Mouse (Mus musculus): ENCODE data around the gene Als2. TPM values are rescaled to one million over a fixed set of nuclear protein-coding genes. Genes with fewer than 3 reads are reported as not detected.

The Als2 gene
- polyA plus RNA-seq, 1 experiment, result 9.4 TPM

- H3K4me3 ChIP-seq (ENCODE audit: insufficient read depth, poor library complexity, severe bottlenecking), result no peak overlapping the region
- TF ChIP-seq USF1 (IDR thresholded peaks at IDR 0.05; ENCODE audit: low read depth), result no peak
- no peak for TF ChIP-seq CEBPB (IDR thresholded peaks at IDR 0.05; ENCODE audit: low read depth)
- TF ChIP-seq MYOD1 (IDR thresholded peaks at IDR 0.05; ENCODE audit: control insufficient read depth, insufficient read length, low read depth), result no peak
- TF ChIP-seq MYOG (IDR thresholded peaks at IDR 0.05; ENCODE audit: control insufficient read depth, extremely low read depth, insufficient read length), result no peak
- no peak for TF ChIP-seq FOSL1 (IDR thresholded peaks at IDR 0.05; ENCODE audit: insufficient read depth, low read length, poor library complexity, severe bottlenecking)
- TF ChIP-seq MAX (IDR thresholded peaks at IDR 0.05), result no peak
- no peak for TF ChIP-seq CTCF (IDR thresholded peaks at IDR 0.05; ENCODE audit: control insufficient read depth, insufficient read depth, insufficient read length)
- no peak overlapping the region for H3ac ChIP-seq (ENCODE audit: control insufficient read depth, insufficient read length, low read depth)
- no peaks in the 10 kb centered on the region for H3K27me3 ChIP-seq (ENCODE audit: control insufficient read depth, insufficient read depth, insufficient read length)
- H3K36me3 ChIP-seq (ENCODE audit: control insufficient read depth, insufficient read depth), result no peaks in the 10 kb centered on the region
- no peaks in the 10 kb centered on the region for H3K79me3 ChIP-seq (ENCODE audit: low read depth)
- H3K79me2 ChIP-seq (ENCODE audit: control insufficient read depth, insufficient read depth), result no peaks in the 10 kb centered on the region
Observed at GRCm38 (mm10) chr1:59269466-59269865, 32.4 kb upstream of the Als2 start.

GRCm38 (mm10) chr1:59268931-59269330 is 31.9 kb upstream of the Als2 start:
- Histone ChIP-seq H3K79me3 (ENCODE audit: low read depth) (no peaks in the 10 kb centered on the region), H3K79me2 (ENCODE audit: control insufficient read depth, insufficient read depth) (no peaks in the 10 kb centered on the region), H3K4me3 (ENCODE audit: insufficient read depth, poor library complexity, severe bottlenecking) (no peak overlapping the region), H3K27me3 (ENCODE audit: control insufficient read depth, insufficient read depth, insufficient read length) (no peaks in the 10 kb centered on the region), H3ac (ENCODE audit: control insufficient read depth, insufficient read length, low read depth) (no peak overlapping the region), H3K36me3 (ENCODE audit: control insufficient read depth, insufficient read depth) (no peaks in the 10 kb centered on the region)
- TF ChIP-seq CTCF (IDR thresholded peaks at IDR 0.05; ENCODE audit: control insufficient read depth, insufficient read depth, insufficient read length), result no peak
- no peak for TF ChIP-seq USF1 (IDR thresholded peaks at IDR 0.05; ENCODE audit: low read depth)
- no peak for TF ChIP-seq MAX (IDR thresholded peaks at IDR 0.05)

GRCm38 (mm10) chr1:59257736-59258135 is 20.7 kb upstream of the Als2 start:
- Histone ChIP-seq H3K4me3 (ENCODE audit: insufficient read depth, poor library complexity, severe bottlenecking) (no peak overlapping the region), H3ac (ENCODE audit: control insufficient read depth, insufficient read length, low read depth) (no peak overlapping the region), H3K79me2 (ENCODE audit: control insufficient read depth, insufficient read depth) (no peaks in the 10 kb centered on the region), H3K36me3 (ENCODE audit: control insufficient read depth, insufficient read depth) (no peaks in the 10 kb centered on the region), H3K27me3 (ENCODE audit: control insufficient read depth, insufficient read depth, insufficient read length) (no peaks in the 10 kb centered on the region), H3K79me3 (ENCODE audit: low read depth) (no peaks in the 10 kb centered on the region)
- TF ChIP-seq USF1 (IDR thresholded peaks at IDR 0.05; ENCODE audit: low read depth) (no peak), MYOG (IDR thresholded peaks at IDR 0.05; ENCODE audit: control insufficient read depth, extremely low read depth, insufficient read length) (no peak), CEBPB (IDR thresholded peaks at IDR 0.05; ENCODE audit: low read depth) (no peak), FOSL1 (IDR thresholded peaks at IDR 0.05; ENCODE audit: insufficient read depth, low read length, poor library complexity, severe bottlenecking) (no peak), MAX (IDR thresholded peaks at IDR 0.05) (no peak), MYOD1 (IDR thresholded peaks at IDR 0.05; ENCODE audit: control insufficient read depth, insufficient read length, low read depth) (no peak), CTCF (IDR thresholded peaks at IDR 0.05; ENCODE audit: control insufficient read depth, insufficient read depth, insufficient read length) (no peak)

GRCm38 (mm10) chr1:59256751-59257231 is 19.8 kb upstream of the Als2 start, which contains the start of gene Cdk15:
Cdk15 (plus strand) TSS chr1:59256906.
- H3K27me3 ChIP-seq (ENCODE audit: control insufficient read depth, insufficient read depth, insufficient read length), result no peaks in the 10 kb centered on the region
- no peak within 1 kb of the TSS for H3K4me3 ChIP-seq (ENCODE audit: insufficient read depth, poor library complexity, severe bottlenecking)
- no peaks in the 10 kb centered on the region for H3K79me2 ChIP-seq (ENCODE audit: control insufficient read depth, insufficient read depth)

GRCm38 (mm10) chr1:59253301-59253909 is 16.4 kb upstream of the Als2 start:
- Histone ChIP-seq H3K79me3 (ENCODE audit: low read depth) (no peaks in the 10 kb centered on the region), H3K27me3 (ENCODE audit: control insufficient read depth, insufficient read depth, insufficient read length) (no peaks in the 10 kb centered on the region), H3ac (ENCODE audit: control insufficient read depth, insufficient read length, low read depth) (no peak overlapping the region), H3K79me2 (ENCODE audit: control insufficient read depth, insufficient read depth) (no peaks in the 10 kb centered on the region), H3K36me3 (ENCODE audit: control insufficient read depth, insufficient read depth) (no peaks in the 10 kb centered on the region), H3K4me3 (ENCODE audit: insufficient read depth, poor library complexity, severe bottlenecking) (no peak overlapping the region)
- no peak for TF ChIP-seq USF1 (IDR thresholded peaks at IDR 0.05; ENCODE audit: low read depth)
- TF ChIP-seq MYOG (IDR thresholded peaks at IDR 0.05; ENCODE audit: control insufficient read depth, extremely low read depth, insufficient read length), result no peak
- TF ChIP-seq FOSL1 (IDR thresholded peaks at IDR 0.05; ENCODE audit: insufficient read depth, low read length, poor library complexity, severe bottlenecking), result no peak

More at GRCm38 (mm10) chr1:59256751-59257231, 19.8 kb upstream of the Als2 start, which contains the start of gene Cdk15:
- H3K79me3 ChIP-seq (ENCODE audit: low read depth), result no peaks in the 10 kb centered on the region
- no peaks in the 10 kb centered on the region for H3K36me3 ChIP-seq (ENCODE audit: control insufficient read depth, insufficient read depth)
- TF ChIP-seq USF1 (IDR thresholded peaks at IDR 0.05; ENCODE audit: low read depth) (no peak), MYOD1 (IDR thresholded peaks at IDR 0.05; ENCODE audit: control insufficient read depth, insufficient read length, low read depth) (no peak), MAX (IDR thresholded peaks at IDR 0.05) (no peak), MYOG (IDR thresholded peaks at IDR 0.05; ENCODE audit: control insufficient read depth, extremely low read depth, insufficient read length) (no peak), CEBPB (IDR thresholded peaks at IDR 0.05; ENCODE audit: low read depth) (no peak), CTCF (IDR thresholded peaks at IDR 0.05; ENCODE audit: control insufficient read depth, insufficient read depth, insufficient read length) (no peak), FOSL1 (IDR thresholded peaks at IDR 0.05; ENCODE audit: insufficient read depth, low read length, poor library complexity, severe bottlenecking) (no peak)
- peak within 1 kb of the TSS; percentile 59 for H3ac ChIP-seq (ENCODE audit: control insufficient read depth, insufficient read length, low read depth)

GRCm38 (mm10) chr1:59252762-59253161 is 15.7 kb upstream of the Als2 start:
- Histone ChIP-seq H3K4me3 (ENCODE audit: insufficient read depth, poor library complexity, severe bottlenecking) (no peak overlapping the region), H3K79me2 (ENCODE audit: control insufficient read depth, insufficient read depth) (no peaks in the 10 kb centered on the region), H3K36me3 (ENCODE audit: control insufficient read depth, insufficient read depth) (no peaks in the 10 kb centered on the region), H3K27me3 (ENCODE audit: control insufficient read depth, insufficient read depth, insufficient read length) (no peaks in the 10 kb centered on the region), H3ac (ENCODE audit: control insufficient read depth, insufficient read length, low read depth) (no peak overlapping the region), H3K79me3 (ENCODE audit: low read depth) (no peaks in the 10 kb centered on the region)
- TF ChIP-seq CEBPB (IDR thresholded peaks at IDR 0.05; ENCODE audit: low read depth), result no peak
- TF ChIP-seq MYOD1 (IDR thresholded peaks at IDR 0.05; ENCODE audit: control insufficient read depth, insufficient read length, low read depth), result no peak
- TF ChIP-seq MAX (IDR thresholded peaks at IDR 0.05), result no peak
- no peak for TF ChIP-seq FOSL1 (IDR thresholded peaks at IDR 0.05; ENCODE audit: insufficient read depth, low read length, poor library complexity, severe bottlenecking)
- TF ChIP-seq USF1 (IDR thresholded peaks at IDR 0.05; ENCODE audit: low read depth), result no peak
- no peak for TF ChIP-seq MYOG (IDR thresholded peaks at IDR 0.05; ENCODE audit: control insufficient read depth, extremely low read depth, insufficient read length)
- TF ChIP-seq CTCF (IDR thresholded peaks at IDR 0.05; ENCODE audit: control insufficient read depth, insufficient read depth, insufficient read length), result no peak
